In genomic region chr10:41205647-41206046, GRCm38 (mm10) we compare ENCODE assay signal across 21 mouse cellular contexts.
DNase-seq lines count a peak whose midpoint lies in the region; ATAC-seq and TF ChIP-seq lines count a peak whose summit lies in the region.
"Had no signal": no experiment of that assay in that cellular context is flagged by ENCODE, and none has a peak within 500 bp of the region (broad histone marks: within the 10 kb centered on the region; RNA-seq: fewer than 3 reads in every experiment).

No protein-coding gene starts in this region.

- WGBS in heart, embryonic 11.5 days (ENCODE audit: insufficient replicate concordance), result 53% methylated on average over 2 of the region's 2 CpGs
- 77% methylated on average over 2 of the region's 2 CpGs for WGBS in embryonic facial prominence, embryonic 10.5 days
- 45% methylated on average over 2 of the region's 2 CpGs for WGBS in liver, embryonic 15.5 days (ENCODE audit: insufficient replicate concordance)

- H3K79me2 ChIP-seq in MEL (ENCODE audit: control insufficient read depth, insufficient read depth, low read length, poor library complexity), result no peaks in the 10 kb centered on the region

- H3K27me3 ChIP-seq in heart, embryonic 11.5 days (ENCODE audit: control insufficient read depth, insufficient read depth, low read length), result no peaks in the 10 kb centered on the region
- H3K27me3 ChIP-seq in MEL (ENCODE audit: control insufficient read depth in 1 of 2, insufficient read depth in 2 of 2, low read length in 2 of 2), result no peaks in the 10 kb centered on the region
- no peaks in the 10 kb centered on the region for H3K27me3 ChIP-seq in embryonic facial prominence, embryonic 10.5 days (replicated peaks; ENCODE audit: low read depth, poor library complexity, severe bottlenecking)
- H3K27me3 ChIP-seq in liver, embryonic 15.5 days, result no peaks in the 10 kb centered on the region
- H3K27me3 ChIP-seq: forebrain, embryonic 12.5 days; hindbrain, embryonic 13.5 days; neural tube, embryonic 15.5 days; Patski had no signal

- TF ChIP-seq EP300 in MEL (IDR thresholded peaks at IDR 0.05; ENCODE audit: low read depth in 1 of 2, low read length in 2 of 2), result no peak

- H3K9me3 ChIP-seq in heart, embryonic 11.5 days (replicated peaks; ENCODE audit: control insufficient read depth, low read length), result no peaks in the 10 kb centered on the region
- H3K9me3 ChIP-seq in MEL (replicated peaks; ENCODE audit: insufficient read depth, low read length), result no peaks in the 10 kb centered on the region
- no peaks in the 10 kb centered on the region for H3K9me3 ChIP-seq in embryonic facial prominence, embryonic 10.5 days
- no peaks in the 10 kb centered on the region for H3K9me3 ChIP-seq in liver, embryonic 15.5 days (replicated peaks)
- H3K9me3 ChIP-seq: forebrain, embryonic 12.5 days; hindbrain, embryonic 13.5 days; neural tube, embryonic 15.5 days had no signal

- H3K4me1 ChIP-seq in heart, embryonic 11.5 days (ENCODE audit: control insufficient read depth, insufficient read depth, low read length), result peaks cover 12% of the 10 kb centered on the region
- peaks cover 7 to 38% of the 10 kb centered on the region in 2 experiments for H3K4me1 ChIP-seq in MEL (ENCODE audit: control insufficient read depth in 1 of 2, insufficient read depth in 2 of 2, low read length in 2 of 2)
- H3K4me1 ChIP-seq in embryonic facial prominence, embryonic 10.5 days, result no peaks in the 10 kb centered on the region
- H3K4me1 ChIP-seq in liver, embryonic 15.5 days (replicated peaks), result peaks cover 89% of the 10 kb centered on the region

- H3K4me3 ChIP-seq in heart, embryonic 11.5 days (ENCODE audit: low read depth, low read length), result no peak overlapping the region
- no peak overlapping the region for H3K4me3 ChIP-seq in MEL (ENCODE audit: control insufficient read depth in 1 of 2, insufficient read depth in 1 of 2, low read depth in 2 of 2, low read length in 2 of 2)
- H3K4me3 ChIP-seq in embryonic facial prominence, embryonic 10.5 days, result no peak overlapping the region
- H3K4me3 ChIP-seq in liver, embryonic 15.5 days (replicated peaks), result peak overlapping the region; percentile 5; the same call in 1 of the 2 replicates
- H3K4me3 ChIP-seq: forebrain, embryonic 12.5 days; hindbrain, embryonic 13.5 days; left cerebral cortex, adult 2 months; neural tube, embryonic 15.5 days had no signal

- TF ChIP-seq RAD21 in MEL (IDR thresholded peaks at IDR 0.05; ENCODE audit: low read depth, low read length), result no peak

- no peaks in the 10 kb centered on the region for H3K36me3 ChIP-seq in heart, embryonic 11.5 days (ENCODE audit: control insufficient read depth, insufficient read depth, low read length)
- H3K36me3 ChIP-seq in MEL (ENCODE audit: control insufficient read depth in 1 of 2, insufficient read depth in 2 of 2, low read length in 2 of 2), result peaks cover 0 to 38% of the 10 kb centered on the region in 2 experiments; a peak in 2 of 4 replicates
- no peaks in the 10 kb centered on the region for H3K36me3 ChIP-seq in embryonic facial prominence, embryonic 10.5 days (replicated peaks)
- H3K36me3 ChIP-seq in liver, embryonic 15.5 days (replicated peaks), result no peaks in the 10 kb centered on the region
- H3K36me3 ChIP-seq: forebrain, embryonic 12.5 days; hindbrain, embryonic 13.5 days had no signal

- no peak for DNase-seq in heart, postnatal 36 days
- no peak for DNase-seq in MEL (ENCODE audit: low read depth, low spot score)
- no peak for DNase-seq in embryonic facial prominence, embryonic 10.5 days (ENCODE audit: low spot score)
- DNase-seq in urinary bladder, postnatal 14 days (ENCODE audit: low spot score), result no peak
- no peak for DNase-seq in ovary, postnatal 14 days (ENCODE audit: low spot score)
- DNase-seq in left cerebral cortex, postnatal 4 days, result no peak
- DNase-seq: adrenal gland, adult 2 months; cerebellum, adult 8-10 months; gastrocnemius, postnatal 36 days; kidney, adult 2 months; kidney, postnatal 10 days had no signal

- H3K4me2 ChIP-seq in heart, embryonic 11.5 days, result no peak overlapping the region
- H3K4me2 ChIP-seq in liver, embryonic 15.5 days, result peak overlapping the region; percentile 72
- H3K4me2 ChIP-seq: forebrain, embryonic 12.5 days; hindbrain, embryonic 13.5 days; midbrain, embryonic 11.5 days; neural tube, embryonic 15.5 days had no signal

- ATAC-seq in heart, embryonic 11.5 days (replicated peaks; ENCODE audit: insufficient number of reproducible peaks, low FRiP score, low TSS enrichment), result no peak
- no peak for ATAC-seq in liver, embryonic 15.5 days (ENCODE audit: insufficient read depth)
- ATAC-seq: CD4-positive, CD25-positive, alpha-beta regulatory T cell, adult 4 months; inflammation-experienced regulatory T-cells, adult 6 months; Patski had no signal

- no peak for TF ChIP-seq POLR2A in MEL (IDR thresholded peaks at IDR 0.05; ENCODE audit: control insufficient read depth in 1 of 2, insufficient read depth in 1 of 2, low read depth in 1 of 2, low read length in 2 of 2, poor library complexity in 1 of 2)

- intact Hi-C loops in heart, postnatal 36 days (cut with DNase I), result no loop called here
- intact Hi-C loops in left cerebral cortex, postnatal 4 days (cut with DNase I), result no loop called here

- H3K9ac ChIP-seq in heart, embryonic 11.5 days (ENCODE audit: low read depth, low read length), result no peak overlapping the region
- H3K9ac ChIP-seq in MEL (ENCODE audit: control insufficient read depth, low read depth, low read length, poor library complexity, severe bottlenecking), result no peak overlapping the region
- H3K9ac ChIP-seq in liver, embryonic 15.5 days, result peak overlapping the region; percentile 62
- H3K9ac ChIP-seq: forebrain, embryonic 12.5 days; hindbrain, embryonic 13.5 days; neural tube, embryonic 15.5 days had no signal

- TF ChIP-seq CTCF in MEL (IDR thresholded peaks at IDR 0.05 in 2 of 3, conservative IDR thresholded peaks at IDR 0.05 in 1 of 3; ENCODE audit: control insufficient read depth in 1 of 3, insufficient read depth in 1 of 3, low read depth in 2 of 3, low read length in 3 of 3, poor library complexity in 1 of 3, severe bottlenecking in 1 of 3), result no peak

- peak overlapping the region; percentile 82 for H3K27ac ChIP-seq in heart, embryonic 11.5 days (ENCODE audit: low read depth, low read length)
- H3K27ac ChIP-seq in MEL (ENCODE audit: control insufficient read depth, low read depth, low read length), result peak overlapping the region; percentile 62
- peak overlapping the region; percentile 35; the same call in 1 of the 2 replicates for H3K27ac ChIP-seq in embryonic facial prominence, embryonic 10.5 days (replicated peaks)
- H3K27ac ChIP-seq in liver, embryonic 15.5 days (replicated peaks), result peak overlapping the region; percentile 100
- H3K27ac ChIP-seq: forebrain, embryonic 12.5 days; hindbrain, embryonic 13.5 days; left cerebral cortex, adult 2 months; neural tube, embryonic 15.5 days had no signal

TF ChIP-seq in MEL, 35 proteins besides CTCF, POLR2A, EP300 and RAD21:
- TF ChIP-seq MYC (IDR thresholded peaks at IDR 0.05; ENCODE audit: low read depth, low read length) (no peak), MAZ (IDR thresholded peaks at IDR 0.05; ENCODE audit: low read depth, low read length) (no peak), POLR2AphosphoS5 (IDR thresholded peaks at IDR 0.05; ENCODE audit: borderline replicate concordance, low read depth, low read length) (no peak), USF1 (IDR thresholded peaks at IDR 0.05; ENCODE audit: low read depth, low read length) (no peak), NRF1 (IDR thresholded peaks at IDR 0.05; ENCODE audit: insufficient read depth, low read depth, low read length, poor library complexity, severe bottlenecking) (no peak), MXI1 (IDR thresholded peaks at IDR 0.05; ENCODE audit: low read depth, low read length) (no peak)

Comparison
In these comparisons a context has a peak if more than half of its experiments do, and no peak if none do; other contexts are left out.
1. H3K27ac ChIP-seq: peak in every context shown above with its lines; median percentile 100 in liver, embryonic 15.5 days; 82 in heart, embryonic 11.5 days; 62 in MEL; 35 in embryonic facial prominence, embryonic 10.5 days.